Comparison of ENCODE assay signal across 20 mouse cellular contexts in the genomic region with DNA sequence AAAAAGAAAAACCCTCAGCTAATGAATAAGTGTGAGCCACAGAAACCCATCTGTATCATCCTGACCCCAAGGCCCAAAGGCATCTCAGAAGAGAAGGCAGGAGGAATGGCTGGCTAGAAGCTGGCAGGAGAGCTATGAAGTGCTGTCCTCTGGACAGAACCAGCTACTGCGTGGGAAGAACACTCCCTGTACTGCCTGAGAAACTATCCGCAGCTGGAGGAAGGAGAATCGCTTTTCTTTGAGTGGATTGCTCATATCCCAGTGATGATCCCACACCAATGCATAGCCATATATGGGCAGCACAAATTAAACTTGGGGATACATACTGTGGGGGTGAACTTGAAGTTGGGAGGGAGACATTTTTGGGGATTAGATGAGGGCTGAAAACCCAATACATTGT. TPM values are rescaled to one million over a fixed set of nuclear protein-coding genes. Genes with fewer than 3 reads are reported as not detected.
"Had no signal": no experiment of that assay in that cellular context is flagged by ENCODE, and none has a peak within 500 bp of the region (broad histone marks: within the 10 kb centered on the region; RNA-seq: fewer than 3 reads in every experiment).

No protein-coding gene starts in this region.

- H3K27me3 ChIP-seq: lung, embryonic 15.5 days; megakaryocyte, embryonic 14.5 days; midbrain, embryonic 13.5 days had no signal

- H3K9ac ChIP-seq: lung, embryonic 15.5 days; midbrain, embryonic 13.5 days had no signal

- DNase-seq: kidney, adult 2 months; kidney, postnatal 25 days; layer of hippocampus, postnatal 36 days; lung, postnatal 10 days; lung, postnatal 36 days; right cerebral cortex, postnatal 25 days; spleen, adult 18-20 months; thymus, postnatal 25 days had no signal

- H3K27ac ChIP-seq: kidney, postnatal 0 days; layer of hippocampus, adult 2 months; left cerebral cortex, adult 2 months; lung, embryonic 15.5 days; midbrain, embryonic 10.5 days; midbrain, embryonic 13.5 days had no signal

- H3K4me3 ChIP-seq: layer of hippocampus, adult 2 months; left cerebral cortex, adult 2 months; lung, embryonic 15.5 days; megakaryocyte, embryonic 14.5 days; midbrain, embryonic 10.5 days; midbrain, embryonic 13.5 days; myocyte had no signal

- ATAC-seq: intestine, postnatal 0 days; midbrain, embryonic 13.5 days; midbrain, embryonic 16.5 days had no signal

- H3K4me1 ChIP-seq: lung, embryonic 15.5 days; megakaryocyte, embryonic 14.5 days; midbrain, embryonic 10.5 days; midbrain, embryonic 13.5 days had no signal

- H3K9me3 ChIP-seq: lung, embryonic 15.5 days; megakaryocyte, embryonic 14.5 days; midbrain, embryonic 10.5 days; midbrain, embryonic 13.5 days had no signal

- H3K4me2 ChIP-seq: lung, embryonic 15.5 days; midbrain, embryonic 13.5 days had no signal

RNA-seq across cellular contexts. Expression of a gene that starts 11.5 kb away (rescaled TPM):
- polyA plus RNA-seq: kidney, embryonic 14.5 days; midbrain, embryonic 16.5 days; myocyte; neural tube, embryonic 14.5 days had no signal
